Mouse (Mus musculus) cerebellum, adult 9-10 months (tissue): ENCODE measurements at regions not wholly inside any gene's neighbourhood (a gene's known extent, or its start where the extent isn't known, plus 50 kb on each side); places are given as distances from the start of the nearest gene placed in this dataset.

Experiments used
- DNase-seq: peaks from one replicate; pipeline ENCODE4 v3.0.0; 2022

GRCm38 (mm10) chr6:44793348-44793747, 265.8 kb upstream of the Cntnap2 start:
- peak; percentile 34 for DNase-seq

- DNase-seq, result peak; percentile 51
These were observed 243.8 kb upstream of the Cntnap2 start for GRCm38 (mm10) chr6:44815362-44815761.

DNA sequence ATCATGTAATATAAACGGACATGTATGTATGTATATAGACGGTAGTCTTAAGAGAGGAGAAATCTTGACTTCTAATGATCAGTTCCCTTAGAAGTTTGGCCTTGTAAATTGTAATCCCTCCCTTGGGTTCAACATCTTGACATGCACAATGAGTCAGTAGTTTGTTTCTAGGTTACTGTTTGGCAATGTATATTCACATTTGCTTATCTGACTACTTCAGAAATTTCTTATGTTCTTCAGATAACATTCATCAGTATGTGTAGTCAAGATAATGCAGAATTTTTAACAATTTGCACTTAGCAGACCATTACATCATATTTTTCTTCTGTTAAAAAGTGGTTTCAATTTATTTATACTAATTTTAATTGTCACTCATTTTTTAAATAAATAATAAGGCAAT, 215.0 kb upstream of the Cntnap2 start:
- no peak for DNase-seq

GRCm38 (mm10) chr6:44849477-44849876, 209.7 kb upstream of the Cntnap2 start:
- no peak for DNase-seq

DNA sequence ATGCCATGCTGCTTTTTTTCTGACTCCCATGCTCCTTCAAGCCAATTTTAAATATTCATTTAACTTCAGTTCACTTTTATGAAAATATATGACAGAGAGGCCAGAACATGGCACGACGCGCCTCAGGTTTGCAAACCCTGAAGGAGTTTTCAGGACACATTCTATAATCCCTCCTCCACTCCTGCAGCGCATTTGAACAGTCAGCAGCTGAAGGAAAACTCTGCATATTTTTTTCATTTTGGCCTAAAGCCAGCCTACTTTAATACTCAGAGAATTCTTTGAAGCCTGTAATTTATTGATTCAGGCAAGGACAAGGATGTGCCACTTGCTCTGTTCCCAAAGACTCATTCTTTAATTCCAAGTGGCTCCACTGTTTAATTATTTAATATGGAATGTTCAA, 208.3 kb upstream of the Cntnap2 start:
- no peak for DNase-seq

DNA sequence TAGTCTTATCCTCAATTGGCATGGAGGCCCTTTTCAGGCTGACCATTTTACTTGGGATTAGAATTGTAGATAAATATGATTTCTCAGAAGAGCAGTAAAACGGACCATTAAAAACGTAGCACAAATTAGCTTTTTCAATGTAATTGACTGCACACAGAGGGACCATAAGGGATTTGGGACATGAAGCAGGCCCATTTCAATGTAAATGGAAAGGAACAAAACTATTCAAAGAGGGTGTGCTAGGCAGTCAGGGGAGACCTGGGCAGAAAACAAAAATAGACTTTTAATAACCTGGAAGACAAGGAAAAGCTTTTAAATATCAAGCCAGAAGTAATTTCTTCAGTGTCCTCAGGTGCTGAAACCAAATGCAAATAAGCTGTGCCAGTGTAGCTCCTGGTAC, 158.9 kb upstream of the Cntnap2 start:
- no peak for DNase-seq
